Mouse (Mus musculus) left cerebral cortex, postnatal 25 days (tissue): Measurements from ENCODE around the gene Vps50. TPM values are rescaled to one million over a fixed set of nuclear protein-coding genes. Genes with fewer than 3 reads are reported as not detected.
"Not testable (repeated sequence)": the region's sequence is repeated elsewhere in the genome, so short reads cannot be mapped to it uniquely, and the experiment has no call there.

Experiments used
- DNase-seq, 2 experiments: peaks; one replicate each; pipeline ENCODE4 v3.0.0; 2022; ENCODE audit warnings: low spot score in 2 of 2, mixed read lengths in 1 of 2
- intact Hi-C: fragments of 180-260 bp; cut with DNase I; formaldehyde crosslinking; loops from one replicate; pipeline ENCODE4 v1.15.1; 2025
- total RNA-seq, 2 experiments: library from RNA; stranded (reverse); gene quantifications; 2 replicates each; pipeline ENCODE4 v1.2.3; 2021

Gene Vps50
- total RNA-seq, 2 experiments from 2014 or later: 55.4 to 58.3 TPM

GRCm38 (mm10) chr6:3512611-3513010 lies 14.4 kb downstream of the Vps50 start:
- intact Hi-C loops: loop anchor here (5.0 to 10.0 kb wide), 4 partner anchors 235 to 1890 kb away; partner anchors contain the start of gene Asb4
- peak; percentile 37 to 64 for DNase-seq

GRCm38 (mm10) chr6:3528198-3528597 lies 30.0 kb downstream of the Vps50 start:
- DNase-seq: no peak

GRCm38 (mm10) chr6:3531445-3531844 lies 33.3 kb downstream of the Vps50 start:
- intact Hi-C loops: no loop called here
- no peak for DNase-seq

More at GRCm38 (mm10) chr6:3528198-3528597, 30.0 kb downstream of the Vps50 start:
- intact Hi-C loops: no loop called here

GRCm38 (mm10) chr6:3536048-3536447 lies 37.9 kb downstream of the Vps50 start:
- intact Hi-C loops: no loop called here
- DNase-seq: no peak

GRCm38 (mm10) chr6:3539470-3539869 lies 41.3 kb downstream of the Vps50 start:
- intact Hi-C loops: no loop called here
- DNase-seq: no peak

GRCm38 (mm10) chr6:3543862-3544261 lies 45.7 kb downstream of the Vps50 start:
- intact Hi-C loops: no loop called here

GRCm38 (mm10) chr6:3544970-3545369 lies 46.8 kb downstream of the Vps50 start:
- no peak for DNase-seq
- intact Hi-C loops: no loop called here

More at GRCm38 (mm10) chr6:3543862-3544261, 45.7 kb downstream of the Vps50 start:
- DNase-seq: no peak

- intact Hi-C loops: no loop called here
- no peak for DNase-seq
Measured at GRCm38 (mm10) chr6:3548959-3549358, 50.8 kb downstream of the Vps50 start.

GRCm38 (mm10) chr6:3549992-3550391 lies 51.8 kb downstream of the Vps50 start:
- intact Hi-C loops: no loop called here
- DNase-seq: no peak

- DNase-seq, intact Hi-C loops: not testable (repeated sequence)
Measured at GRCm38 (mm10) chr6:3552681-3553080, 54.5 kb downstream of the Vps50 start.

- intact Hi-C loops: no loop called here
- no peak for DNase-seq
Measured at GRCm38 (mm10) chr6:3557177-3557576, 59.0 kb downstream of the Vps50 start.

- no peak for DNase-seq
- intact Hi-C loops: no loop called here
Measured at GRCm38 (mm10) chr6:3560009-3560408, 61.8 kb downstream of the Vps50 start.

GRCm38 (mm10) chr6:3562301-3562700 lies 64.1 kb downstream of the Vps50 start:
- no peak for DNase-seq
- intact Hi-C loops: no loop called here

- intact Hi-C loops, DNase-seq: not testable (repeated sequence)
Measured at GRCm38 (mm10) chr6:3564118-3564517, 65.9 kb downstream of the Vps50 start.

GRCm38 (mm10) chr6:3565005-3565404 lies 66.8 kb downstream of the Vps50 start:
- DNase-seq: no peak
- intact Hi-C loops: no loop called here

GRCm38 (mm10) chr6:3565667-3566066 lies 67.5 kb downstream of the Vps50 start:
- no peak for DNase-seq
- intact Hi-C loops: no loop called here

GRCm38 (mm10) chr6:3567071-3567610 lies 69.0 kb downstream of the Vps50 start:
- DNase-seq: no peak
- intact Hi-C loops: no loop called here

GRCm38 (mm10) chr6:3572221-3572815 lies 74.1 kb downstream of the Vps50 start:
- intact Hi-C loops: no loop called here
- no peak for DNase-seq

- no peak for DNase-seq
- intact Hi-C loops: no loop called here
Measured at GRCm38 (mm10) chr6:3573787-3574186, 75.6 kb downstream of the Vps50 start.

- no peak for DNase-seq
- intact Hi-C loops: no loop called here
Measured at GRCm38 (mm10) chr6:3585402-3585801, 87.2 kb downstream of the Vps50 start.

GRCm38 (mm10) chr6:3590289-3590904 lies 92.2 kb downstream of the Vps50 start:
- no peak for DNase-seq

More at GRCm38 (mm10) chr6:3590289-3590904, 92.2 kb downstream of the Vps50 start:
- intact Hi-C loops: no loop called here
